ENCODE assay signal across 12 mouse cellular contexts in genomic region chr9:44126746-44127145, GRCm38 (mm10). TPM values are rescaled to one million over a fixed set of nuclear protein-coding genes. Genes with fewer than 3 reads are reported as not detected.
DNase-seq lines count a peak whose midpoint lies in the region; ATAC-seq and TF ChIP-seq lines count a peak whose summit lies in the region.
"Had no signal": no experiment of that assay in that cellular context is flagged by ENCODE, and none has a peak within 500 bp of the region (broad histone marks: within the 10 kb centered on the region; RNA-seq: fewer than 3 reads in every experiment).

No protein-coding gene starts in this region.

- no peak overlapping the region for H3ac ChIP-seq in myocyte (ENCODE audit: control insufficient read depth, insufficient read length)

- TF ChIP-seq POLR2A in bone marrow, adult 2 months (IDR thresholded peaks at IDR 0.05; ENCODE audit: borderline replicate concordance, control insufficient read depth, low read depth, low read length), result no peak
- TF ChIP-seq POLR2A in myocyte (IDR thresholded peaks at IDR 0.05; ENCODE audit: insufficient read length, low read depth), result no peak

- peak; percentile 87 for DNase-seq in heart, adult 11 months
- no peak for DNase-seq in heart, postnatal 4 days
- no peak for DNase-seq in kidney, postnatal 0 days (ENCODE audit: low spot score)
- DNase-seq in kidney, adult 9 months, result no peak
- DNase-seq in ovary, postnatal 14 days (ENCODE audit: low spot score), result no peak
- DNase-seq in ovary, postnatal 36 days (ENCODE audit: low spot score), result no peak

- no peaks in the 10 kb centered on the region for H3K9me3 ChIP-seq in kidney, postnatal 0 days (replicated peaks; ENCODE audit: low read length)

- no peak for ATAC-seq in kidney, postnatal 0 days (replicated peaks; ENCODE audit: low FRiP score, low read depth)

- no peak overlapping the region for H3K4me3 ChIP-seq in kidney, postnatal 0 days (replicated peaks; ENCODE audit: low read depth, low read length)
- no peak overlapping the region for H3K4me3 ChIP-seq in bone marrow, adult 2 months (replicated peaks; ENCODE audit: control insufficient read depth, low read depth, low read length)
- H3K4me3 ChIP-seq in myocyte, result no peak overlapping the region

- H3K27me3 ChIP-seq in kidney, postnatal 0 days (ENCODE audit: insufficient read depth, low read length), result no peaks in the 10 kb centered on the region
- no peaks in the 10 kb centered on the region for H3K27me3 ChIP-seq in myocyte (ENCODE audit: control insufficient read depth, insufficient read depth, insufficient read length)

- no peak overlapping the region for H3K4me2 ChIP-seq in kidney, postnatal 0 days (ENCODE audit: low read length)
- peak overlapping the region; percentile 78 for H3K4me2 ChIP-seq in myocyte (ENCODE audit: low read depth)

- no peak overlapping the region for H3K9ac ChIP-seq in kidney, postnatal 0 days (ENCODE audit: low read depth, low read length)

- TF ChIP-seq CTCF in kidney, postnatal 0 days (IDR thresholded peaks at IDR 0.05; ENCODE audit: low read depth), result no peak
- TF ChIP-seq CTCF in bone marrow, adult 2 months (IDR thresholded peaks at IDR 0.05; ENCODE audit: control insufficient read depth, insufficient read depth, low read length), result no peak

- H3K27ac ChIP-seq in kidney, postnatal 0 days, result peak overlapping the region; percentile 60; the same call in 1 of the 2 replicates
- peak overlapping the region; percentile 79 for H3K27ac ChIP-seq in bone marrow, adult 2 months (ENCODE audit: control insufficient read depth, insufficient read depth, low read depth, low read length, poor library complexity)

- no peaks in the 10 kb centered on the region for H3K79me2 ChIP-seq in myocyte (ENCODE audit: control insufficient read depth, insufficient read depth)

- H3K36me3 ChIP-seq in kidney, postnatal 0 days (ENCODE audit: insufficient read depth, low read length), result no peaks in the 10 kb centered on the region
- H3K36me3 ChIP-seq in myocyte (ENCODE audit: control insufficient read depth, insufficient read depth), result no peaks in the 10 kb centered on the region

- peaks cover 41% of the 10 kb centered on the region for H3K4me1 ChIP-seq in kidney, postnatal 0 days (replicated peaks; ENCODE audit: insufficient read depth, low read length)
- no peaks in the 10 kb centered on the region; the same call in 1 of the 2 replicates for H3K4me1 ChIP-seq in bone marrow, adult 2 months (ENCODE audit: control insufficient read depth, insufficient read depth, low read length)

- WGBS in kidney, postnatal 0 days, result 81% methylated on average over 3 of the region's 3 CpGs
- whole genome bisulfite sequencing in bone marrow, adult 2 months, result 43% methylated on average over 3 of the region's 3 CpGs

TF ChIP-seq in myocyte, 11 proteins besides CTCF, POLR2A, EP300 and RAD21:
- TF ChIP-seq REST (IDR thresholded peaks at IDR 0.05; ENCODE audit: insufficient read depth, insufficient read length) (no peak), CEBPB (IDR thresholded peaks at IDR 0.05; ENCODE audit: insufficient read depth, poor library complexity, severe bottlenecking) (no peak), MAX (IDR thresholded peaks at IDR 0.05; ENCODE audit: low read depth) (no peak), SRF (IDR thresholded peaks at IDR 0.05; ENCODE audit: control insufficient read depth, insufficient read length, low read depth) (no peak), USF1 (IDR thresholded peaks at IDR 0.05; ENCODE audit: low read depth) (no peak), MYOG (IDR thresholded peaks at IDR 0.05; ENCODE audit: control insufficient read depth in 1 of 3, insufficient read depth in 1 of 3, insufficient read length in 2 of 3, low read depth in 2 of 3) (no peak), E2F4 (IDR thresholded peaks at IDR 0.05; ENCODE audit: insufficient read depth) (no peak), TCF12 (IDR thresholded peaks at IDR 0.05; ENCODE audit: insufficient read depth, poor library complexity, severe bottlenecking) (no peak), POLR2AphosphoS2 (IDR thresholded peaks at IDR 0.05; ENCODE audit: insufficient read length, low read depth) (no peak)

RNA-seq across cellular contexts. Expression of gene Mcam, which starts 7.5 kb away (rescaled TPM):
- total RNA-seq in heart, postnatal 4 days (2021), result 100 to 1,000 TPM; 204 to 213 TPM
- polyA plus RNA-seq in kidney, postnatal 0 days (2015; fragmentation: Nextera tagmentation; extraction: Ambion mirVana), result 46.3 and 46.6 TPM in 2 replicates
- 3.5 and 6.3 TPM in 2 replicates for polyA plus RNA-seq in bone marrow, adult 2 months (2011; ENCODE audit: insufficient read depth, insufficient read length, low replicate concordance, missing spikeins)
- 2.1 TPM for polyA plus RNA-seq in myocyte (2012; fragmentation: generic; extraction: Trizol)

RNA-seq across cellular contexts. Expression of gene Rnf26, which starts 13.4 kb away (rescaled TPM):
- total RNA-seq in heart, postnatal 4 days (2021), result 10 to 100 TPM; 22.3 to 24.7 TPM
- polyA plus RNA-seq in kidney, postnatal 0 days (2015; fragmentation: Nextera tagmentation; extraction: Ambion mirVana), result 46.6 and 49.7 TPM in 2 replicates
- polyA plus RNA-seq in bone marrow, adult 2 months (2011; ENCODE audit: insufficient read depth, insufficient read length, low replicate concordance, missing spikeins), result 11.2 and 28.8 TPM in 2 replicates
- 29.5 TPM for polyA plus RNA-seq in myocyte (2012; fragmentation: generic; extraction: Trizol)

RNA-seq across cellular contexts. Expression of gene Gm49380, which starts 13.4 kb away (rescaled TPM):
- not detected for total RNA-seq in heart, postnatal 4 days (2021)
- not detected in 2 replicates for polyA plus RNA-seq in kidney, postnatal 0 days (2015; fragmentation: Nextera tagmentation; extraction: Ambion mirVana)
- polyA plus RNA-seq in bone marrow, adult 2 months (2011; ENCODE audit: insufficient read depth, insufficient read length, low replicate concordance, missing spikeins), result not detected in 2 replicates
- polyA plus RNA-seq in myocyte (2012; fragmentation: generic; extraction: Trizol), result 0.02 TPM
- total RNA-seq: hematopoietic stem cell, adult 5-6 weeks; midbrain, postnatal 0 days had no signal

RNA-seq across cellular contexts. Expression of gene C1qtnf5, which starts 19.7 kb away (rescaled TPM):
- total RNA-seq in heart, postnatal 4 days (2021), result 1 to 10 TPM; 8.5 to 9.7 TPM
- polyA plus RNA-seq in kidney, postnatal 0 days (2015; fragmentation: Nextera tagmentation; extraction: Ambion mirVana), result 9.7 and 12.3 TPM in 2 replicates
- 3.3 TPM in 1 of 2 replicates, not detected in the other for polyA plus RNA-seq in bone marrow, adult 2 months (2011; ENCODE audit: insufficient read depth, insufficient read length, low replicate concordance, missing spikeins)
- polyA plus RNA-seq in myocyte (2012; fragmentation: generic; extraction: Trizol), result 0.61 TPM
- total RNA-seq: hematopoietic stem cell, adult 5-6 weeks had no signal

RNA-seq across cellular contexts. Expression of gene Mfrp, which starts 25.2 kb away (rescaled TPM):
- total RNA-seq in heart, postnatal 4 days (2021), result not detected
- polyA plus RNA-seq in kidney, postnatal 0 days (2015; fragmentation: Nextera tagmentation; extraction: Ambion mirVana), result 0.11 and 0.16 TPM in 2 replicates
- 0.95 TPM in 1 of 2 replicates, not detected in the other for polyA plus RNA-seq in bone marrow, adult 2 months (2011; ENCODE audit: insufficient read depth, insufficient read length, low replicate concordance, missing spikeins)
- 0.01 TPM for polyA plus RNA-seq in myocyte (2012; fragmentation: generic; extraction: Trizol)
- total RNA-seq: adrenal gland, postnatal 25 days; hematopoietic stem cell, adult 5-6 weeks had no signal
- polyA plus RNA-seq: forebrain, embryonic 16.5 days had no signal
